Mouse (Mus musculus): ENCODE data around the gene Acap2. TPM values are rescaled to one million over a fixed set of nuclear protein-coding genes. Genes with fewer than 3 reads are reported as not detected.

Gene Acap2
- total RNA-seq, 2 experiments from 2014 or later: 6.9 to 9.3 TPM

GRCm38 (mm10) chr16:31050701-31051100, 150.3 kb downstream of the Acap2 start:
- DNase-seq (ENCODE audit: low spot score): no peak

GRCm38 (mm10) chr16:31048194-31048593, 152.9 kb downstream of the Acap2 start:
- DNase-seq (ENCODE audit: low spot score): no peak

GRCm38 (mm10) chr16:31047186-31047898, 153.7 kb downstream of the Acap2 start:
- no peak for DNase-seq (ENCODE audit: low spot score)

GRCm38 (mm10) chr16:31046217-31046659, 154.8 kb downstream of the Acap2 start:
- DNase-seq (ENCODE audit: low spot score): peak; percentile 24

GRCm38 (mm10) chr16:31045211-31045610, 155.8 kb downstream of the Acap2 start:
- no peak for DNase-seq (ENCODE audit: low spot score)

- no peak for DNase-seq (ENCODE audit: low spot score)
These were observed 157.9 kb downstream of the Acap2 start for GRCm38 (mm10) chr16:31043136-31043535.

Other genes with a start within 250 kb of the Acap2 start
- gene Xxylt1, start 119.8 kb downstream of the Acap2 start, total RNA-seq (2021): 1 to 10 TPM; 2.6 to 4.1 TPM
- gene Ppp1r2, start 74.0 kb upstream of the Acap2 start, total RNA-seq (2021): 10 to 100 TPM; 83.4 to 98.3 TPM
- gene Apod, start 113.6 kb upstream of the Acap2 start, total RNA-seq (2021): 10 to 100 TPM; 41.6 to 82.1 TPM
- gene Bdh1, start 221.0 kb upstream of the Acap2 start, total RNA-seq (2021): 100 to 1,000 TPM in 1 of 2 experiments, 10 to 100 TPM in 1; 61.4 to 145 TPM

All from gastrocnemius, adult 18-20 months (tissue).